Mouse (Mus musculus) gastrocnemius, postnatal 25 days (tissue): ENCODE measurements around the gene Polrmt. TPM values are rescaled to one million over a fixed set of nuclear protein-coding genes. Genes with fewer than 3 reads are reported as not detected.
A peak's percentile ranks its signal among the peaks of the same experiment; 100 is the strongest.

ENCODE experiments used
- DNase-seq: peaks from one replicate; pipeline ENCODE4 v3.0.0; 2022
- long read RNA-seq, 2 experiments: library from polyadenylated mRNA; stranded (forward); transcript quantifications; one replicate each; pipeline ENCODE4 v2.0.0; 2021
- total RNA-seq, 2 experiments: library from RNA; stranded (reverse); gene quantifications; 1 replicate in 1 of 2; 2 replicates in 1 of 2; pipeline ENCODE4 v1.2.3; 2021

Gene Polrmt
- 10 to 100 TPM; 26.7 to 27.2 TPM for total RNA-seq
- long read RNA-seq, experiment 1, partial matches to known transcripts, result 6 of 10 reads
- long read RNA-seq, experiment 1, other reads (novel, unspliced or antisense), result 2 of 10 reads
- long read RNA-seq, experiment 2, transcript Polrmt-201 (21 exons, 3,755 nt), result major isoform, 5 of 12 reads
- long read RNA-seq, experiment 2, partial matches to known transcripts, result 6 of 12 reads
- long read RNA-seq, experiment 2, other reads (novel, unspliced or antisense), result 1 of 12 reads

DNA sequence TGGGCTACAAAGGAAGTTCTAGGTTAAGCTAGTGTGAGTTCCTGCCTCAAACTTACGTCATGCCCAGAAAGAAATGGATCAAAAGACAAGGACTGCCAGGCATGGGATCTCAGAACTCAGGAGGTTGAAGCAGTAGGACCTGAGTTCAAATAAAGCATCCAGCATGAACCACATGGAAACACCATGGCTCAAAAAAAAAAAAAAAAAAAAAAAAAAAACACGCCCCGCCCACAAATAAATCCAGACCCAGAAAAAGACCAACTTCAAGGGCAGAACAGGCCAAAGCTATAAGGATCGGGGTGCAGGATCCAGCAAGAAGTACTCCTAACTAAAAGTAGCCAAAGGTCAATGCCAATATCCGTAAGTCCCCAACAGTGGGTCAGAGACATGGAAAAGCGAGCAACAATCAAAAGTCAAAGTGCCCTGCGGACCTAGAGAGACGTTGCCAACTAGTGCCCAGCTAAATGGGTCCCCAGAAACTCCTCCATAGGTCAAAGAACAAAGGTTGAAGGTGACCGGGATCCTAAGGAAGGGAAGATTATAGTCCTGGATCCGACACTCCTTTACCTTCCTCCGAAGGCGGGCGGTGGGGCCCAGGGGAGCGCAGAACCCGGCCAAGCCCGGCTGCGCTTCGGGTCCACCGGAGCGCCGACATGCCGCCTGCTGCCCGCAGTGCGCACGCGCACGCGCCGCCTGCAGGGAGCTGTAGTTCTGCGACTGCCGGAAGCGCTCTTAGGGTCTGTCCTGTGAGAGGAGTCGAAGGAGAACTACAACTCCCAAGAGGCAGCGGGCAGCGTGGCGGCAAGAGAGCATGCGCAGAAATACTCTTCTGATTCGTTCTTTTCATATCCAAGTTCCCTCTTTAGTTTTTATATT is at the start of gene Polrmt:
Gene Polrmt (minus strand): TSS at position 684 of the 876 bp plus-strand sequence.
- DNase-seq, result peak; percentile 96

DNA sequence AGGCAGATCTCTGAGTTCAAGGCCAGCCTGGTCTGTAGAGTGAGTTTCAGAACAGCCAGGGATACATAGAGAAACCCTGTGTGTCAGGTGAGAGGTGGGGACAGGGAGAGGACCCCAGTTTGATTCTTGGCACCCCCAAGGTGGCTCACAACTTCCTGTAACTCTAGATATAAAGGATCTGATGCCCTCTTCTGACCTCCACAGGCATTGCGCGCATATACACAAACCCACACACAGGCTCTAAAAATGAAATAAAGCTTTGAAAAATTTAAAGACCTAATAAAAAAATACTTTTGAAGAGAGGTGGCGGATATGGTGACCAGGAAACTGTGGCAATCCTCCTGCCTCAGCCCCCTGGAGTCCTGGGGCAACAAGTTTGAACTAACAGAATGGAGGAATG is 49.5 kb upstream of the Polrmt start:
- no peak for DNase-seq

GRCm38 (mm10) chr10:79794491-79794931 is 48.1 kb upstream of the Polrmt start:
- peak; percentile 91 for DNase-seq

- DNase-seq, result no peak
Observed at GRCm38 (mm10) chr10:79793738-79794490, 47.5 kb upstream of the Polrmt start.

GRCm38 (mm10) chr10:79793051-79793737 is 46.8 kb upstream of the Polrmt start, which contains the start of gene Palm:
Gene Palm, plus strand, starts transcription at chr10:79793572.
- DNase-seq, result peak; percentile 66

- no peak for DNase-seq
Observed at GRCm38 (mm10) chr10:79792339-79793040, 46.1 kb upstream of the Polrmt start.

GRCm38 (mm10) chr10:79790861-79791260 is 44.5 kb upstream of the Polrmt start, which contains the start of gene Prss57:
Gene Prss57, minus strand, starts transcription at chr10:79790961.
- no peak for DNase-seq

DNA sequence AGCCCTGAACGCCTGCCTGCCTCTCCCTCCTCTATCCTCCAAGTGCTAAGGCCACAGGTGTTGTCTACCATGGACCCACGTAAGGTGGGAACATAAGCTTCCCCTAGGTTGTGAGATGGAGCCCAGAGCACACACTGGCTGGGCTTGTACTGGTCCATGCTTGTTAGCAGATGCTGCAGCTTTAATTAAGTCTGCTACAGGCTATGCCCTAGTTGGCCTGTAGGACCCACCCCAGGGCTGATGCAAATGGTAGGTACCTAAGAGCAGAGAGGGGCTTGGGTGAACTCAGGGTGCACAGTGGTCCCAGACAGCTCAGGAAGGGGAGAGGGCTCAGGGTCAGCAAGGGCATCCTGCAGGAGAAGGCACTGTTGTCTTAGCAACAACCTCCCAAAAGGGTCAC is 43.2 kb upstream of the Polrmt start:
- DNase-seq, result no peak

- no peak for DNase-seq
Observed at GRCm38 (mm10) chr10:79788386-79789158, 42.2 kb upstream of the Polrmt start.

GRCm38 (mm10) chr10:79783920-79784800 is 37.8 kb upstream of the Polrmt start:
- DNase-seq, result no peak

GRCm38 (mm10) chr10:79783050-79783449 is 36.7 kb upstream of the Polrmt start:
- DNase-seq, result no peak

- DNase-seq, result no peak
Observed at GRCm38 (mm10) chr10:79781956-79782355, 35.6 kb upstream of the Polrmt start.

DNA sequence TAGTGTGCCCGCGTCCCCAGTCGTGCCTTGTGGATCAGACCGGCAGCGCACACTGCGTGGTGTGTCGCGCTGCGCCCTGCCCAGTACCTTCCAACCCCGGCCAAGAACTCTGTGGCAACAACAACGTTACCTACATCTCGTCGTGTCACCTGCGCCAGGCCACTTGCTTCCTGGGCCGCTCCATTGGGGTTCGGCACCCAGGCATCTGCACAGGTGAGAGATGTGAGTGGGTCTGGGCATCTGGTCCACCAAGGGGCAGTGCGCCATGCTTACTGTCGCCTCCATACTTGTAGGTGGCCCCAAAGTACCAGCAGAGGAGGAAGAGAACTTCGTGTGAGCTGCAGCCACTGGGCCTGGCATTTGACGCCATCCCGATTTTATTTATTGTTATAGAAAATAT is 34.8 kb upstream of the Polrmt start:
- DNase-seq, result no peak

GRCm38 (mm10) chr10:79780664-79781015 is 34.3 kb upstream of the Polrmt start:
- DNase-seq, result no peak

DNA sequence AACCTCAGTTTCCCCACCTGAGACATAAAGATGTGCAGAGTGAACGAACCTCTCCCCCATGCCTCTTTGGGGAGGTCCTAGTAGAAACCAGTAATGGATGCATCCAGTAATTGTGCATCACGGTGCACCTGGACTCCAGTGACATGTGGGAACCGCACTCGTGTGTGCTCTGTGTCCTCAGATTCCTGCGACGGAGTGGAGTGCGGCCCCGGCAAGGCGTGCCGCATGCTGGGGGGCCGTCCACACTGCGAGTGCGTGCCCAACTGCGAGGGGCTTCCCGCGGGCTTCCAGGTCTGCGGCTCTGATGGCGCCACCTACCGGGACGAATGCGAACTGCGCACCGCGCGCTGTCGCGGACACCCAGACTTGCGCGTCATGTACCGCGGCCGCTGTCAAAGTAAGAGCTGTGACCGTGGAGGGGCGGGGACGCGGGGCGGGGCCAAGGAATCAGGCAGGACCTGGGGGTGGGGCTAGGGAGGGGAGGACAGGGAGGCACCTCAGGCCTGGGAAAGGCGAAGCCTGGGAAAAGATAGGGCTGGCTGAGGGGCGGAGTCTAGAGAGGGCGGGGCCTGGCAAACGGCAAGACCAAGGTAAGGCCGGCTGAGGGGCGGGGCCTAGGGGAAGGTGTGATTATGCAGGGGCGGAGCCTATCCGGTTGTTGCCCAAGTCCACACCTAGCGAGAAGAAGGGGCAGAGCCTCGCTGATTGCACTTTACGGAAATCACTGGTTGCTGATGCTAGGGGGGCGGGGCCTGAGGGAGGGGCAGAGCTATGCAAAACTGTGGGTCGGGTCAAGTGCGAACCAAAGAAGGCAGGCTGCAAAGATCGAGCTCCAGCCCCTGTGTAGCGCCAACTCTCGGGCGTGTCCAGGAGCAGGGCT is 33.6 kb upstream of the Polrmt start:
- peak; percentile 96 for DNase-seq

GRCm38 (mm10) chr10:79779193-79779592 is 32.8 kb upstream of the Polrmt start:
- no peak for DNase-seq

- DNase-seq, result no peak
Observed at GRCm38 (mm10) chr10:79778006-79778405, 31.6 kb upstream of the Polrmt start.

DNA sequence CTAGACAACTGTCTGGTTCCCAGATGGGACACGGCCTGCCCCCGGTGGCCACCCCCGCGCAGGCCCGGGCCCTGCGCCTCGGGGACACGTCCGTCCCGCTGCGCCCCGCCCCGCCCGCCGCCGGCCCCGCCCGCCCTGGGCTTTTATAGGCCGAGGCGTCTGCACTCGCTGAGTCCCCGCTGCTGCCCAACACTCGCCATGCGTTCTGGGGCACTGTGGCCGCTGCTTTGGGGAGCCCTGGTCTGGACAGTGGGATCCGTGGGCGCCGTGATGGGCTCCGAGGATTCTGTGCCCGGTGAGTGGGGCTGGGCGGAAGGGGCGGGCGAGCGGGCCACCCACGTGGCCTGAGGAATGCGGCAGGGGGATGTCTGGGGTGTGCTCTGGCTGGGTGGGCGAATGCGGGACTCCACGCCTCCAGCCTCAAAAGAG is 30.7 kb upstream of the Polrmt start, which contains the start of gene Fstl3:
Gene Fstl3 (plus strand): TSS at position 170 of the 429 bp plus-strand sequence.
- no peak for DNase-seq
